Mouse (Mus musculus) adrenal gland, postnatal 0 days (tissue): Measurements from ENCODE around the gene Olfr1423. TPM values are rescaled to one million over a fixed set of nuclear protein-coding genes. Genes with fewer than 3 reads are reported as not detected.

Experiments used
- polyA plus RNA-seq: library from polyadenylated mRNA; unstranded; fragments of >200 nt; fragmentation: Nextera tagmentation; extraction: Ambion mirVana; gene quantifications from 2 replicates; pipeline ENCODE4 v1.2.1, GENCODE M21; 2015

Olfr1423 gene
- polyA plus RNA-seq: 0.02 TPM in 1 of 2 replicates, not detected in the other

DNA sequence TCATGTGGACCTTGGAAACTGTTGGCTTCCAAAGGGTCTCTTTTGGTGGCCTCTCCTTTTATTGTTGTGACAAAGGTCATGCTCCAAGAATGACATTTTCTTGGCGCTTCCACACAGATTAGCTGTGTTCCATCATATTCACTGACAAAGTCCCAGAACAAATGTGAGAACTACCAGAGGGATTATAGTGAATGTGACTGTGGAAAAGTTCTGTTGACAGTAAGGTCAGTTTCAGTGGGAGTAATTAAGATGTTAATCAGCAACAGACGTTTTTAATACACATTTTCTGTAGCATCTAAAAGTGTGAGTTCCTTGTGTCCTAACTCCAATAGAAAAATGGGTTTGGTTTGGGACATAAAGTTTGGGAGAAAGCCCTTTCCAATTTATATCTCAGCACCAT is at the start of gene Olfr1423:
TSS of gene Olfr1423 (minus strand) at position 101 of the 400 bp plus-strand sequence.

GRCm38 (mm10) chr19:12077631-12078030 is 36.5 kb upstream of the Olfr1423 start, which contains the start of gene Olfr1425:
TSS of gene Olfr1425 (minus strand) at chr19:12077731.

GRCm38 (mm10) chr19:12062582-12062981 is 21.5 kb upstream of the Olfr1423 start, which contains the start of gene Olfr1424:
TSS of gene Olfr1424 (minus strand) at chr19:12062682.

Other genes with a start within 250 kb of the Olfr1423 start
- 5.9 and 9.2 TPM in 2 replicates for gene Stx3, start 221.9 kb downstream of the Olfr1423 start, polyA plus RNA-seq
- 0.14 TPM in 1 of 2 replicates, not detected in the other for gene Olfr1417, start 202.1 kb downstream of the Olfr1423 start, polyA plus RNA-seq
- gene Olfr1418, start 180.3 kb downstream of the Olfr1423 start, polyA plus RNA-seq: not detected in 2 replicates
- not detected in 2 replicates for gene Olfr1419, start 166.2 kb downstream of the Olfr1423 start, polyA plus RNA-seq
- gene Olfr1420, start 154.8 kb downstream of the Olfr1423 start, polyA plus RNA-seq: 0.15 TPM in 1 of 2 replicates, not detected in the other
- 7.5 and 9.0 TPM in 2 replicates for gene Patl1, start 128.9 kb downstream of the Olfr1423 start, polyA plus RNA-seq
- gene Osbp, start 75.4 kb downstream of the Olfr1423 start, polyA plus RNA-seq: 2.5 and 3.8 TPM in 2 replicates
- gene Olfr1424, start 21.4 kb upstream of the Olfr1423 start, polyA plus RNA-seq: not detected in 2 replicates
- gene Olfr1425, start 36.4 kb upstream of the Olfr1423 start, polyA plus RNA-seq: not detected in 2 replicates
- not detected in 2 replicates for gene Olfr1426, start 50.7 kb upstream of the Olfr1423 start, polyA plus RNA-seq
- gene Olfr1427, start 62.0 kb upstream of the Olfr1423 start, polyA plus RNA-seq: not detected in 2 replicates
- gene Olfr1428, start 74.6 kb upstream of the Olfr1423 start, polyA plus RNA-seq: not detected in 2 replicates
- gene Olfr76, start 81.9 kb upstream of the Olfr1423 start, polyA plus RNA-seq: not detected in 2 replicates
- not detected in 2 replicates for gene Olfr1555-ps1, start 128.8 kb upstream of the Olfr1423 start, polyA plus RNA-seq
- not detected in 2 replicates for gene Olfr1431, start 159.3 kb upstream of the Olfr1423 start, polyA plus RNA-seq
- not detected in 2 replicates for gene Olfr1432, start 191.3 kb upstream of the Olfr1423 start, polyA plus RNA-seq
- gene Olfr262, start 200.3 kb upstream of the Olfr1423 start, polyA plus RNA-seq: not detected in 2 replicates
- gene Olfr235, start 219.7 kb upstream of the Olfr1423 start, polyA plus RNA-seq: not detected in 2 replicates
- gene Olfr1434, start 238.5 kb upstream of the Olfr1423 start, polyA plus RNA-seq: not detected in 2 replicates